In the genomic region with DNA sequence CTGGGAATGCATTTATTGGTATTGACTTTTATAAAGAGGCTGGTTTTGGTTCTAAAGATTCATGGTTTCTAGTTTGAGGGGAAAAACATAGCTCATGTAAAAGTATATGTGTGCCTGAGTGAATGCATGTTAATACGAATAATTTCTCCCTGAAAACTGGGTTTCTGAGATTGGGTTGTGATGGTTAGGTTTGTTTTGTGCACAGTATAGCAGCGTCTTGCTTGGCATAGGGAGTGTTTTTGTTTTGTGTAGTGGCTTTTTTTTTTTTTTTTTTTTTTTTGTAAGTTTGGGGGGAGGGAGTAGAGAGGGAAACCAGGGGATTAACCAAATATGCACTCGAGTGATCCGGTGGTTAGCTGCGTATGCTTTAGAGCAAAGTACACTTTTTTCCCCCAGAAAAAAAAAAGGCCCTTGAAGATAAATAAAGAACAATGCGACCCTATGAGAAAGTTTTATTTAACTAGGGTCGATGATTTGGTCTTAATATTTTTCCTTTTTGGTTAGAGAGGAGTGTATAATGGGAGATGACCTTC, we compare ENCODE assay signal across 8 mouse cellular contexts. TPM values are rescaled to one million over a fixed set of nuclear protein-coding genes. Genes with fewer than 3 reads are reported as not detected.
A peak's percentile ranks its signal among the peaks of the same experiment; 100 is the strongest.
DNase-seq lines count a peak whose midpoint lies in the region; ATAC-seq and TF ChIP-seq lines count a peak whose summit lies in the region.

No protein-coding gene starts in this region.

- H3K4me2 ChIP-seq in lung, embryonic 16.5 days (ENCODE audit: low read depth, low read length), result peak overlapping the region; percentile 88
- H3K4me2 ChIP-seq in hindbrain, postnatal 0 days (ENCODE audit: low read depth, low read length), result peak overlapping the region; percentile 76
- peak overlapping the region; percentile 98 for H3K4me2 ChIP-seq in neural tube, embryonic 12.5 days (replicated peaks)

- no peak for DNase-seq in lung, postnatal 25 days (ENCODE audit: low spot score)
- DNase-seq in c-Kit-positive CD71-positive TER-119-negative erythroid progenitor cells, embryonic 14.5 days (ENCODE audit: low read depth), result peak; percentile 23
- DNase-seq in hindbrain, postnatal 0 days (ENCODE audit: low spot score), result peak; percentile 13
- no peak for DNase-seq in gastrocnemius, adult 18-20 months (ENCODE audit: low spot score)
- no peak for DNase-seq in urinary bladder, postnatal 4 days (ENCODE audit: low spot score in 2 of 2)
- DNase-seq in cerebellum, adult 11-12 months, result no peak

- no peaks in the 10 kb centered on the region for H3K9me3 ChIP-seq in lung, embryonic 16.5 days (ENCODE audit: control insufficient read depth, low read length)
- H3K9me3 ChIP-seq in hindbrain, postnatal 0 days (ENCODE audit: low read length), result no peaks in the 10 kb centered on the region
- no peaks in the 10 kb centered on the region for H3K9me3 ChIP-seq in neural tube, embryonic 12.5 days

- peaks cover 23% of the 10 kb centered on the region for H3K4me1 ChIP-seq in lung, embryonic 16.5 days (replicated peaks; ENCODE audit: control insufficient read depth, insufficient read depth, low read length)
- peaks cover 11% of the 10 kb centered on the region; the same call in 1 of the 2 replicates for H3K4me1 ChIP-seq in hindbrain, postnatal 0 days (ENCODE audit: insufficient read depth, low read length)
- peaks cover 27% of the 10 kb centered on the region for H3K4me1 ChIP-seq in neural tube, embryonic 12.5 days

- H3K4me3 ChIP-seq in lung, embryonic 16.5 days (ENCODE audit: low read length), result peak overlapping the region; percentile 86
- peak overlapping the region; percentile 49 for H3K4me3 ChIP-seq in hindbrain, postnatal 0 days (ENCODE audit: low read length)
- H3K4me3 ChIP-seq in neural tube, embryonic 12.5 days, result peak overlapping the region; percentile 69

- H3K27me3 ChIP-seq in lung, embryonic 16.5 days (ENCODE audit: control insufficient read depth, insufficient read depth, low read depth, low read length), result no peaks in the 10 kb centered on the region
- no peaks in the 10 kb centered on the region for H3K27me3 ChIP-seq in hindbrain, postnatal 0 days (ENCODE audit: insufficient read depth, low read length)
- H3K27me3 ChIP-seq in neural tube, embryonic 12.5 days (replicated peaks), result no peaks in the 10 kb centered on the region

- peak overlapping the region; percentile 35; the same call in 1 of the 2 replicates for H3K27ac ChIP-seq in lung, embryonic 16.5 days (ENCODE audit: low read length)
- H3K27ac ChIP-seq in hindbrain, postnatal 0 days, result peak overlapping the region; percentile 28; the same call in 1 of the 2 replicates
- no peak overlapping the region for H3K27ac ChIP-seq in neural tube, embryonic 12.5 days

- 1% methylated on average over 7 of the region's 7 CpGs for WGBS in lung, embryonic 16.5 days
- under 1% methylated on average over 7 of the region's 7 CpGs for WGBS in hindbrain, postnatal 0 days
- under 1% methylated on average over 7 of the region's 7 CpGs for WGBS in neural tube, embryonic 12.5 days

- no peak for TF ChIP-seq CTCF in hindbrain, postnatal 0 days (IDR thresholded peaks at IDR 0.05; ENCODE audit: low read depth)

- H3K9ac ChIP-seq in lung, embryonic 16.5 days (ENCODE audit: low read length), result peak overlapping the region; percentile 95
- H3K9ac ChIP-seq in hindbrain, postnatal 0 days (replicated peaks; ENCODE audit: low read length), result peak overlapping the region; percentile 79
- H3K9ac ChIP-seq in neural tube, embryonic 12.5 days, result peak overlapping the region; percentile 76

- ATAC-seq in lung, embryonic 16.5 days (ENCODE audit: low read depth), result no peak
- no peak for ATAC-seq in hindbrain, postnatal 0 days
- ATAC-seq in neural tube, embryonic 12.5 days (ENCODE audit: low FRiP score, low read depth), result no peak

- H3K36me3 ChIP-seq in lung, embryonic 16.5 days (ENCODE audit: control insufficient read depth, insufficient read depth, low read length), result no peaks in the 10 kb centered on the region
- no peaks in the 10 kb centered on the region for H3K36me3 ChIP-seq in hindbrain, postnatal 0 days (ENCODE audit: insufficient read depth, low read length)
- no peaks in the 10 kb centered on the region for H3K36me3 ChIP-seq in neural tube, embryonic 12.5 days

RNA-seq across cellular contexts. Expression of a gene that starts 3.2 kb away (rescaled TPM):
- 25.4 and 27.0 TPM in 2 replicates for polyA plus RNA-seq in lung, embryonic 16.5 days (2015; fragmentation: Nextera tagmentation; extraction: Ambion mirVana)
- 20.3 and 21.6 TPM in 2 replicates for total RNA-seq in hindbrain, postnatal 0 days (2014; rRNA removed)
- polyA plus RNA-seq in hindbrain, postnatal 0 days (2015; fragmentation: Nextera tagmentation; extraction: Ambion mirVana), result 19.3 and 19.8 TPM in 2 replicates
- 85.5 and 93.6 TPM in 2 replicates for polyA plus RNA-seq in neural tube, embryonic 12.5 days (2016; fragmentation: Nextera tagmentation; extraction: Ambion mirVana)
- total RNA-seq in gastrocnemius, adult 18-20 months (2021), result 10 to 100 TPM; 17.4 to 20.0 TPM

Comparison
In these comparisons a context has a peak if more than half of its experiments do, and no peak if none do; other contexts are left out.
1. DNase-seq: peak in c-Kit-positive CD71-positive TER-119-negative erythroid progenitor cells, embryonic 14.5 days (single experiment) and hindbrain, postnatal 0 days (single experiment); none in lung, postnatal 25 days (single experiment), gastrocnemius, adult 18-20 months (single experiment), urinary bladder, postnatal 4 days (0 of 2) and cerebellum, adult 11-12 months (single experiment).
2. Peak in every context shown above with its lines, with median percentiles within 50 percentile points of each other: H3K4me2 ChIP-seq, H3K4me3 ChIP-seq and H3K9ac ChIP-seq.